12 mouse cellular contexts compared by ENCODE assay signal in genomic region chr8:47750096-47750495, GRCm38 (mm10). TPM values are rescaled to one million over a fixed set of nuclear protein-coding genes. Genes with fewer than 3 reads are reported as not detected.
DNase-seq lines count a peak whose midpoint lies in the region; ATAC-seq and TF ChIP-seq lines count a peak whose summit lies in the region.
"Had no signal": no experiment of that assay in that cellular context is flagged by ENCODE, and none has a peak within 500 bp of the region (broad histone marks: within the 10 kb centered on the region; RNA-seq: fewer than 3 reads in every experiment).

No protein-coding gene starts in this region.

- no peak for DNase-seq in heart, adult 11 months
- DNase-seq in 3134 (ENCODE audit: extremely low read depth, insufficient read length, low spot score) (peak; percentile 36), ES-E14 (ENCODE audit: low read depth, low spot score) (peak; percentile 64)
- DNase-seq in limb, embryonic 10.5 days (ENCODE audit: low spot score), result no peak
- no peak for DNase-seq in urinary bladder, postnatal 4 days (ENCODE audit: low spot score in 2 of 2)
- DNase-seq in natural killer cell, adult 2 months (ENCODE audit: low spot score in 2 of 2), result no peak
- DNase-seq: adrenal gland, adult 2 months; cerebellum, postnatal 25 days; kidney, postnatal 10 days had no signal

- H3K4me1 ChIP-seq in heart, embryonic 13.5 days, result no peaks in the 10 kb centered on the region
- H3K4me1 ChIP-seq in ES-E14 (ENCODE audit: control insufficient read depth in 2 of 2, insufficient read depth in 2 of 2, low read length in 2 of 2, poor library complexity in 1 of 2), result peaks cover 0 to 4% of the 10 kb centered on the region in 2 experiments; a peak in 1 of 4 replicates
- peaks cover 8% of the 10 kb centered on the region; the same call in 1 of the 2 replicates for H3K4me1 ChIP-seq in limb, embryonic 10.5 days
- H3K4me1 ChIP-seq in kidney, embryonic 14.5 days (ENCODE audit: control insufficient read depth, insufficient read depth, low read length), result 0 out of 2 replicates have a peak, but pooled peaks cover 4% of the 10 kb centered on the region
- H3K4me1 ChIP-seq: limb, embryonic 12.5 days had no signal

- WGBS in heart, embryonic 13.5 days, result 30% methylated on average over 14 of the region's 14 CpGs
- WGBS in limb, embryonic 10.5 days, result 51% methylated on average over 14 of the region's 14 CpGs
- WGBS in kidney, embryonic 14.5 days, result 66% methylated on average over 14 of the region's 14 CpGs

- peak overlapping the region; percentile 27 for H3K4me3 ChIP-seq in heart, embryonic 13.5 days
- peak overlapping the region; percentile 49 to 52 for H3K4me3 ChIP-seq in ES-E14 (ENCODE audit: insufficient read depth in 1 of 2, low read depth in 1 of 2, low read length in 2 of 2, poor library complexity in 1 of 2, severe bottlenecking in 1 of 2)
- peak overlapping the region; percentile 22; the same call in 1 of the 2 replicates for H3K4me3 ChIP-seq in limb, embryonic 10.5 days
- H3K4me3 ChIP-seq in kidney, embryonic 14.5 days (ENCODE audit: low read length), result no peak overlapping the region
- H3K4me3 ChIP-seq: limb, embryonic 12.5 days had no signal

- in situ Hi-C loops in ES-E14 (cut with MboI; ENCODE audit: low sequenced_read_pairs in 2 of 2, unreplicated experiment in 2 of 2), result no loop called here

- no peaks in the 10 kb centered on the region for H3K27me3 ChIP-seq in heart, embryonic 13.5 days (replicated peaks)
- H3K27me3 ChIP-seq in limb, embryonic 10.5 days (ENCODE audit: low read depth, poor library complexity, severe bottlenecking), result no peaks in the 10 kb centered on the region
- H3K27me3 ChIP-seq in kidney, embryonic 14.5 days (ENCODE audit: control insufficient read depth, insufficient read depth, low read length), result no peaks in the 10 kb centered on the region
- H3K27me3 ChIP-seq: limb, embryonic 12.5 days had no signal

- no peak overlapping the region for H3K27ac ChIP-seq in heart, embryonic 13.5 days (replicated peaks)
- no peak overlapping the region for H3K27ac ChIP-seq in ES-E14 (ENCODE audit: insufficient read depth, low read depth, low read length, poor library complexity, severe bottlenecking)
- H3K27ac ChIP-seq in limb, embryonic 10.5 days, result 0 out of 2 replicates have a peak overlapping the region, but pooled peaks have one; percentile 50
- no peak overlapping the region for H3K27ac ChIP-seq in kidney, embryonic 14.5 days (ENCODE audit: low read depth, low read length)
- H3K27ac ChIP-seq: limb, embryonic 12.5 days had no signal

- H3K9me3 ChIP-seq in heart, embryonic 13.5 days, result no peaks in the 10 kb centered on the region
- no peaks in the 10 kb centered on the region for H3K9me3 ChIP-seq in ES-E14 (ENCODE audit: control insufficient read depth, insufficient read depth, low read depth, low read length)
- no peaks in the 10 kb centered on the region for H3K9me3 ChIP-seq in limb, embryonic 10.5 days (replicated peaks)
- no peaks in the 10 kb centered on the region for H3K9me3 ChIP-seq in kidney, embryonic 14.5 days (ENCODE audit: control insufficient read depth, low read length)
- H3K9me3 ChIP-seq: limb, embryonic 12.5 days had no signal

- no peak for ATAC-seq in heart, embryonic 13.5 days (ENCODE audit: extremely low read depth, insufficient number of reproducible peaks, low FRiP score, low TSS enrichment)
- ATAC-seq in kidney, embryonic 14.5 days (ENCODE audit: low FRiP score, low TSS enrichment), result no peak

- H3K36me3 ChIP-seq in heart, embryonic 13.5 days, result no peaks in the 10 kb centered on the region
- no peaks in the 10 kb centered on the region for H3K36me3 ChIP-seq in ES-E14 (ENCODE audit: control insufficient read depth, insufficient read depth, low read length, poor library complexity, severe bottlenecking)
- no peaks in the 10 kb centered on the region for H3K36me3 ChIP-seq in limb, embryonic 10.5 days
- no peaks in the 10 kb centered on the region for H3K36me3 ChIP-seq in kidney, embryonic 14.5 days (ENCODE audit: control insufficient read depth, insufficient read depth, low read length)
- H3K36me3 ChIP-seq: limb, embryonic 12.5 days had no signal

- peak overlapping the region; percentile 54 for H3K4me2 ChIP-seq in heart, embryonic 13.5 days
- no peak overlapping the region for H3K4me2 ChIP-seq in kidney, embryonic 14.5 days (replicated peaks; ENCODE audit: low read depth, low read length)
- H3K4me2 ChIP-seq: limb, embryonic 12.5 days had no signal

- H3K9ac ChIP-seq in heart, embryonic 13.5 days, result no peak overlapping the region
- peak overlapping the region; percentile 64 for H3K9ac ChIP-seq in ES-E14 (ENCODE audit: insufficient read depth, low read depth, low read length, poor library complexity, severe bottlenecking)
- no peak overlapping the region for H3K9ac ChIP-seq in kidney, embryonic 14.5 days (ENCODE audit: low read depth, low read length)
- H3K9ac ChIP-seq: limb, embryonic 12.5 days had no signal

TF ChIP-seq in ES-E14, 5 proteins besides CTCF, POLR2A, EP300 and RAD21:
- TF ChIP-seq ZC3H11A (IDR thresholded peaks at IDR 0.05; ENCODE audit: borderline replicate concordance, low read depth, low read length) (no peak), MAFK (IDR thresholded peaks at IDR 0.05; ENCODE audit: insufficient read depth, low read depth, low read length) (no peak), ZNF384 (IDR thresholded peaks at IDR 0.05; ENCODE audit: low read depth, low read length) (no peak), CHD2 (IDR thresholded peaks at IDR 0.05; ENCODE audit: low read depth, low read length) (no peak), HCFC1 (IDR thresholded peaks at IDR 0.05; ENCODE audit: borderline replicate concordance, insufficient read depth, low read length) (no peak)

RNA-seq across cellular contexts. Expression of gene Cdkn2aip, which starts 36.4 kb away (rescaled TPM):
- 15.9 and 16.9 TPM in 2 replicates for polyA plus RNA-seq in heart, embryonic 13.5 days (2015; fragmentation: Nextera tagmentation; extraction: Ambion mirVana)
- 14.9 TPM in 2 replicates for total RNA-seq in ES-E14 (2012; rRNA removed)
- 31.5 and 33.6 TPM in 2 replicates for polyA plus RNA-seq in limb, embryonic 10.5 days (2016; fragmentation: Nextera tagmentation; extraction: Ambion mirVana)
- polyA plus RNA-seq in kidney, embryonic 14.5 days (2014; fragmentation: Nextera tagmentation; extraction: Ambion mirVana), result 26.0 and 33.7 TPM in 2 replicates

Comparison
In these comparisons a context has a peak if more than half of its experiments do, and no peak if none do; other contexts are left out.
1. DNase-seq: peak in 3134 (single experiment) and ES-E14 (single experiment); none in heart, adult 11 months (single experiment), limb, embryonic 10.5 days (single experiment), urinary bladder, postnatal 4 days (0 of 2) and natural killer cell, adult 2 months (0 of 2).